ENCODE assay signal across 22 mouse cellular contexts in genomic region chr10:52934615-52935014, GRCm38 (mm10).
DNase-seq lines count a peak whose midpoint lies in the region; ATAC-seq and TF ChIP-seq lines count a peak whose summit lies in the region.
"Had no signal": no experiment of that assay in that cellular context is flagged by ENCODE, and none has a peak within 500 bp of the region (broad histone marks: within the 10 kb centered on the region; RNA-seq: fewer than 3 reads in every experiment).

No protein-coding gene starts in this region.

- H3K4me3 ChIP-seq in cerebellum, adult 2 months (replicated peaks; ENCODE audit: insufficient read depth, low read depth, low read length), result no peak overlapping the region

- CTCF ChIA-PET in Patski (lab: Charles Lee), result interaction anchor here (0.9 to 1.4 kb wide), 2 partner anchors 9 to 54 kb away, joined by 3 to 4 read pairs; no protein-coding TSS in a partner anchor

- ATAC-seq in Patski, result peak; percentile 90
- ATAC-seq: activated CD4-positive, CD25-positive, alpha-beta regulatory T cell, adult 4 months; CD4-positive, CD25-positive, alpha-beta regulatory T cell, adult 4 months had no signal

- intact Hi-C loops in heart, postnatal 14 days (cut with DNase I), result no loop called here
- intact Hi-C loops in heart, postnatal 36 days (cut with DNase I), result no loop called here

- H3K4me1 ChIP-seq in cerebellum, adult 2 months (ENCODE audit: control insufficient read depth, insufficient read depth, low read length), result no peaks in the 10 kb centered on the region

- DNase-seq in 3T3-L1 (ENCODE audit: low read depth, low spot score) (peak; percentile 35), Patski (ENCODE audit: low read depth, low spot score) (peak; percentile 42)
- DNase-seq in Muller cell, postnatal 12 days (ENCODE audit: inconsistent ontology term), result peak; percentile 71
- DNase-seq in heart, postnatal 14 days, result no peak
- no peak for DNase-seq in cerebellum, adult 2 months
- no peak for DNase-seq in heart, postnatal 36 days
- DNase-seq: adrenal gland, adult 2 months; adrenal gland, adult 8-10 months; adrenal gland, postnatal 10 days; adrenal gland, postnatal 14 days; adrenal gland, postnatal 25 days; adrenal gland, postnatal 36 days; B cell, adult 2 months; cerebellum, adult 11 months; cerebellum, adult 11-12 months; cerebellum, adult 18-20 months; cerebellum, adult 8-10 months; cerebellum, adult 9-10 months; cerebellum, adult 9-11 months had no signal

- no peak for TF ChIP-seq CTCF in Patski (IDR thresholded peaks at IDR 0.05)
- no peak for TF ChIP-seq CTCF in cerebellum, adult 2 months (IDR thresholded peaks at IDR 0.05; ENCODE audit: borderline replicate concordance, insufficient read depth, low read depth, low read length)

- no peak for TF ChIP-seq POLR2A in cerebellum, adult 2 months (IDR thresholded peaks at IDR 0.05; ENCODE audit: borderline replicate concordance, insufficient read depth, low read length)

- H3K27me3 ChIP-seq in Patski, result no peaks in the 10 kb centered on the region
- no peaks in the 10 kb centered on the region; the same call in 1 of the 2 replicates for H3K27me3 ChIP-seq in cerebellum, adult 2 months (ENCODE audit: control insufficient read depth, insufficient read depth, low read length)
- H3K27me3 ChIP-seq: CH12.LX had no signal

- POLR2A ChIA-PET in Patski (lab: Charles Lee), result no interaction called here

- in situ Hi-C loops in Patski (cut with MboI; ENCODE audit: low pct_unique_long_range_greater_than_20kb), result no loop called here

- H3K27ac ChIP-seq in cerebellum, adult 2 months (ENCODE audit: insufficient read depth, low read length), result no peak overlapping the region

Comparison
In these comparisons a context has a peak if more than half of its experiments do, and no peak if none do; other contexts are left out.
1. DNase-seq: peak in 3T3-L1 (single experiment), Muller cell, postnatal 12 days (single experiment) and Patski (single experiment); none in heart, postnatal 14 days (0 of 2), cerebellum, adult 2 months (0 of 2) and heart, postnatal 36 days (0 of 2).